23 mouse cellular contexts compared by ENCODE assay signal in genomic region chr6:72383142-72383820, GRCm38 (mm10). TPM values are rescaled to one million over a fixed set of nuclear protein-coding genes. Genes with fewer than 3 reads are reported as not detected.
DNase-seq lines count a peak whose midpoint lies in the region; ATAC-seq and TF ChIP-seq lines count a peak whose summit lies in the region.
"Had no signal": no experiment of that assay in that cellular context is flagged by ENCODE, and none has a peak within 500 bp of the region (broad histone marks: within the 10 kb centered on the region; RNA-seq: fewer than 3 reads in every experiment).

No protein-coding gene starts in this region.

- peak overlapping the region; percentile 46 for H3K27ac ChIP-seq in liver, adult 2 months (replicated peaks; ENCODE audit: insufficient read depth, low read depth, low read length)
- peak overlapping the region; percentile 91 for H3K27ac ChIP-seq in liver, embryonic 13.5 days
- H3K27ac ChIP-seq: forebrain, embryonic 15.5 days; heart, embryonic 15.5 days; hindbrain, embryonic 14.5 days; intestine, embryonic 15.5 days; left cerebral cortex, adult 2 months; midbrain, embryonic 12.5 days; stomach, postnatal 0 days had no signal

- H3K36me3 ChIP-seq in liver, adult 2 months (ENCODE audit: control insufficient read depth, insufficient read depth, low read length): peaks cover 20% of the 10 kb centered on the region
- peaks cover 37% of the 10 kb centered on the region for H3K36me3 ChIP-seq in liver, embryonic 13.5 days
- H3K36me3 ChIP-seq: forebrain, embryonic 15.5 days; midbrain, embryonic 12.5 days had no signal

- TF ChIP-seq POLR2A in liver, adult 2 months (IDR thresholded peaks at IDR 0.05; ENCODE audit: extremely low read depth, insufficient read depth, low read length): no peak

- WGBS in liver, adult 2 months: 90% methylated on average over 6 of the region's 6 CpGs
- 57% methylated on average over 6 of the region's 6 CpGs for WGBS in liver, embryonic 13.5 days (ENCODE audit: insufficient replicate concordance)

- no peak overlapping the region for H3K9ac ChIP-seq in liver, adult 2 months (ENCODE audit: low read depth, low read length)
- H3K9ac ChIP-seq in liver, embryonic 13.5 days: peak overlapping the region; percentile 55
- H3K9ac ChIP-seq: forebrain, embryonic 15.5 days; heart, embryonic 15.5 days; hindbrain, embryonic 14.5 days; intestine, embryonic 15.5 days; midbrain, embryonic 12.5 days had no signal

- DNase-seq in liver, adult 2 months (ENCODE audit: extremely low read depth, low read depth, low spot score): no peak
- DNase-seq in liver: no peak
- DNase-seq in brain, adult 2 months (ENCODE audit: low read depth, low spot score): peak; percentile 53
- no peak for DNase-seq in liver, embryonic 13.5 days
- DNase-seq in thymus, postnatal 36 days: no peak
- no peak for DNase-seq in frontal cortex, postnatal 10 days (ENCODE audit: low spot score in 2 of 2)
- DNase-seq: adrenal gland, postnatal 25 days; cerebellum, adult 11 months; cerebellum, postnatal 10 days; gastrocnemius, postnatal 36 days; heart, postnatal 4 days; kidney, adult 8-10 months; kidney, postnatal 10 days; lung, adult 2 months; lung, postnatal 14 days had no signal

- peaks cover 9% of the 10 kb centered on the region for H3K4me1 ChIP-seq in liver, adult 2 months (ENCODE audit: control insufficient read depth, insufficient read depth, low read length)
- peaks cover 90% of the 10 kb centered on the region for H3K4me1 ChIP-seq in liver, embryonic 13.5 days (replicated peaks)

- no peak for TF ChIP-seq CTCF in liver, adult 2 months (IDR thresholded peaks at IDR 0.05; ENCODE audit: low read depth, low read length)

- no peak for ATAC-seq in liver, embryonic 13.5 days (ENCODE audit: low read depth)
- ATAC-seq in megakaryocyte progenitor cell, adult 5-6 weeks (replicated peaks; ENCODE audit: poor library complexity): no peak
- ATAC-seq: forebrain, embryonic 15.5 days; intestine, embryonic 15.5 days had no signal

- H3K79me2 ChIP-seq in liver, adult 2 months (ENCODE audit: control insufficient read depth, insufficient read depth, low read length): peaks cover 3% of the 10 kb centered on the region; the same call in 1 of the 2 replicates

- no peak overlapping the region for H3K4me3 ChIP-seq in liver, adult 2 months (ENCODE audit: insufficient read depth, low read depth, low read length)
- H3K4me3 ChIP-seq in liver, embryonic 13.5 days (replicated peaks): no peak overlapping the region
- H3K4me3 ChIP-seq: forebrain, embryonic 15.5 days; heart, embryonic 15.5 days; intestine, embryonic 15.5 days; left cerebral cortex, adult 2 months; midbrain, embryonic 12.5 days had no signal

- H3K27me3 ChIP-seq in liver, adult 2 months (ENCODE audit: control insufficient read depth, insufficient read depth, low read length): no peaks in the 10 kb centered on the region
- H3K27me3 ChIP-seq in liver, embryonic 13.5 days: no peaks in the 10 kb centered on the region
- H3K27me3 ChIP-seq: heart, embryonic 15.5 days had no signal

- H3K4me2 ChIP-seq in liver, embryonic 13.5 days: peak overlapping the region; percentile 43
- H3K4me2 ChIP-seq: forebrain, embryonic 15.5 days; heart, embryonic 15.5 days; hindbrain, embryonic 14.5 days; intestine, embryonic 15.5 days; midbrain, embryonic 12.5 days had no signal

- no peaks in the 10 kb centered on the region for H3K9me3 ChIP-seq in liver, embryonic 13.5 days (replicated peaks)
- H3K9me3 ChIP-seq: forebrain, embryonic 15.5 days; heart, embryonic 15.5 days; intestine, embryonic 15.5 days; midbrain, embryonic 12.5 days had no signal

RNA-seq across cellular contexts. Expression of gene Vamp5, which starts 3.0 kb away (rescaled TPM):
- 18.9 and 20.5 TPM in 2 replicates for total RNA-seq in liver, adult 2 months (2014; rRNA removed)
- polyA plus RNA-seq in liver, adult 2 months (2012; rRNA removed): 18.3 and 18.5 TPM in 2 replicates
- polyA plus RNA-seq in liver, embryonic 13.5 days (2015; fragmentation: Nextera tagmentation; extraction: Ambion mirVana): 99.0 and 99.7 TPM in 2 replicates
- total RNA-seq in megakaryocyte progenitor cell, adult 5-6 weeks (2015): 39.1 and 70.3 TPM in 2 replicates
- total RNA-seq in megakaryocyte progenitor cell, adult 5-6 weeks (2017): 13.0 and 34.9 TPM in 2 replicates

RNA-seq across cellular contexts. Expression of gene Vamp8, which starts 7.2 kb away (rescaled TPM):
- total RNA-seq in liver, adult 2 months (2014; rRNA removed): 193 and 238 TPM in 2 replicates
- 219 and 220 TPM in 2 replicates for polyA plus RNA-seq in liver, adult 2 months (2012; rRNA removed)
- polyA plus RNA-seq in liver, embryonic 13.5 days (2015; fragmentation: Nextera tagmentation; extraction: Ambion mirVana): 249 and 260 TPM in 2 replicates
- total RNA-seq in megakaryocyte progenitor cell, adult 5-6 weeks (2015): 240 and 247 TPM in 2 replicates
- 267 and 283 TPM in 2 replicates for total RNA-seq in megakaryocyte progenitor cell, adult 5-6 weeks (2017)

RNA-seq across cellular contexts. Expression of gene Rnf181, which starts 16.5 kb away (rescaled TPM):
- 58.1 and 62.6 TPM in 2 replicates for total RNA-seq in liver, adult 2 months (2014; rRNA removed)
- polyA plus RNA-seq in liver, adult 2 months (2012; rRNA removed): 66.4 and 75.2 TPM in 2 replicates
- 76.9 and 82.6 TPM in 2 replicates for polyA plus RNA-seq in liver, embryonic 13.5 days (2015; fragmentation: Nextera tagmentation; extraction: Ambion mirVana)
- 65.5 and 87.8 TPM in 2 replicates for total RNA-seq in megakaryocyte progenitor cell, adult 5-6 weeks (2015)
- total RNA-seq in megakaryocyte progenitor cell, adult 5-6 weeks (2017): 51.4 and 53.7 TPM in 2 replicates

RNA-seq across cellular contexts. Expression of gene Tmem150a, which starts 28.0 kb away (rescaled TPM):
- 62.9 and 78.9 TPM in 2 replicates for total RNA-seq in liver, adult 2 months (2014; rRNA removed)
- 202 and 244 TPM in 2 replicates for polyA plus RNA-seq in liver, adult 2 months (2012; rRNA removed)
- 32.5 and 37.9 TPM in 2 replicates for polyA plus RNA-seq in liver, embryonic 13.5 days (2015; fragmentation: Nextera tagmentation; extraction: Ambion mirVana)
- 1.1 and 1.2 TPM in 2 replicates for total RNA-seq in megakaryocyte progenitor cell, adult 5-6 weeks (2015)
- total RNA-seq in megakaryocyte progenitor cell, adult 5-6 weeks (2017): 0.33 TPM in 1 of 2 replicates, not detected in the other

RNA-seq across cellular contexts. Expression of gene Ggcx, which starts 30.8 kb away (rescaled TPM):
- 71.0 and 80.9 TPM in 2 replicates for total RNA-seq in liver, adult 2 months (2014; rRNA removed)
- 62.4 and 67.3 TPM in 2 replicates for polyA plus RNA-seq in liver, adult 2 months (2012; rRNA removed)
- 15.8 and 21.9 TPM in 2 replicates for polyA plus RNA-seq in liver, embryonic 13.5 days (2015; fragmentation: Nextera tagmentation; extraction: Ambion mirVana)
- 11.2 and 11.6 TPM in 2 replicates for total RNA-seq in megakaryocyte progenitor cell, adult 5-6 weeks (2015)
- total RNA-seq in megakaryocyte progenitor cell, adult 5-6 weeks (2017): 6.7 and 8.5 TPM in 2 replicates
